Mouse (Mus musculus) frontal cortex, adult (tissue): Measurements from ENCODE around the gene Rilp.

Experiments
- ATAC-seq: cut with Nextera tagmentation; 2 replicates; pipeline ENCODE4 v1.9.2; 2017; ENCODE audit warnings: mild to moderate bottlenecking, moderate library complexity, mixed read lengths; ENCODE audit not compliant: low TSS enrichment

Rilp gene

GRCm38 (mm10) chr11:75509741-75510626 is at the start of gene Rilp:
TSS of gene Rilp (plus strand) at chr11:75510094.
- peak; percentile 53 for ATAC-seq

DNA sequence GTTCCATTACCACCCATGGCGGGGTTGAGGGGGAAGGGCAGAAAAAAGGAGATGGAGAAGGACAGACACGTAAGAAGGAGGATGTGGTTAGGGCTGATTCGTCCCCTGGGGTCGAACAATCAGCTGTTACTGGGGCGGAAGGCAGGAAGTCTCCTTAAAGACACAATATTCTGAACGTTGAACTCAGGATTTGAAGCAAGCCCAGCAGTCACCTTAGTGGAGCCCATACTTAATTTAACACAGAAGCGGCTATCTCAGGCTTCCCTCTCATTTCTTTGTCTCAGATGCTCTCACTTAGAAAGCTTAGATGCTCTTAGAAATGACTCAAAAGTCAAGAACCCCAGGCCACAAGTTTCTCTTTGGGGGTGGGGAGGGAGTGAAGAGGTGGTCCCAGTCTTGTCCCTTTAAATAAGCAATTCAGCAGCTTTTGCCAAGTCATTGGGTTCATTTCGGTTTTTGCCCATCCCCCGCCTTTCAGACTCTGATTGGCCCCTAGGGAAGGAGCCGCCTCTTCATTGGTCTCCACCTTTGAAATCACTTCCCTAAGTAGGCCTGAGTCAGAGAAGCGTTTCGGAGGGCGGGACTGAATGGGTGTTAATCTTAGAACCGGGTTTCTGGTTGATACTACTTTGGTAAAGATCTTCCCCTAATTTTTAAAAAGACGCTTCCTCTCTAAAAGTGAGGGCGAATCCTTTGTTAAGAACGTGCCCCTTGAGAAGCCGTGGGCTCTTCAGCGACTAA is 49.6 kb upstream of the Rilp start:
- ATAC-seq = peak; percentile 62

DNA sequence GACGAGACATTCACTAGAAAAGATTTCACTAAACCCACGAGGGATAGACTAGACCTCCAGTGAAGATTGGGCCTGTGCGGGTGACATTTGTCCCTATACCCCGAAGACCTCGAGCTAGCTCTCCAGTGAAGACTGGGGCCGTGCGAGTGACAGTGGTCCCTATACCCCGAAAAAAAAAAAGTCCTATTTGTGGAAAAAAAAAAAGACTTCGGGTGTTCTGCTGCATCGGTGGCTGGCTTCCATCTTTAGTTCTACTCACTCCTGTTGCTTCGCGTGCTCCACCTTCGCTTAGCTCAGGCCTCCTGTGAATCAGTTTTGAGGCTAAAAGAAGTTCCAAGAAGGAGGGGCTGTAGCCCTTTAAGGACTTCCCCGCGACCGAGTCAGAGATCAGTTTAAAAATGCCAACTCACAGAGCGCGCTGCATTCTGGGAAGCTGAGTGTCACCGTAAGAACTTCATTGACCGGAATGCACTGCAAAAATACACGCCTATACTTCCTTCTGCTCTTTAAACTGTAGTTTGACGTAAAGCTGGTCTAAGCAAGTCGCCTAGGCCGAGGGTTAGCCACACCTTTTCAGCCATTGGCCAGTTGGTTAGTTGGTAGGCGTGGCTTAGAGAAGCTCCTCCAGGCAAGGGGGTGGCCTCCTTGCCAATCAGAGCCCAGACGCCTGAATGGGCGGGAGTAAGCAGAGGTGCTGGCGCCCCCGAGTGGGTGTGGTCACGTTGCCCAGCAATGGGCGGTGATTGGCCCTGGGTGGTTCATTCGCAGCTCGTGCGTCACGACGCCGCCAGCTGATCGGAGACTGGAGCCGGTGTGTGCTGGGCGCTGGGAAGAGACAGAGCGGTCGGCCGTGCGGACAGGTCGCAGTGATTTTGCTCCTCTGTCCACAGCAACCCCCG is 48.8 kb upstream of the Rilp start, which contains the start of gene Tlcd2:
Tlcd2 (plus strand) TSS at position 872 of the 899 bp plus-strand sequence.
- ATAC-seq = peak; percentile 86

GRCm38 (mm10) chr11:75461743-75462252 is 48.1 kb upstream of the Rilp start:
- no peak for ATAC-seq

DNA sequence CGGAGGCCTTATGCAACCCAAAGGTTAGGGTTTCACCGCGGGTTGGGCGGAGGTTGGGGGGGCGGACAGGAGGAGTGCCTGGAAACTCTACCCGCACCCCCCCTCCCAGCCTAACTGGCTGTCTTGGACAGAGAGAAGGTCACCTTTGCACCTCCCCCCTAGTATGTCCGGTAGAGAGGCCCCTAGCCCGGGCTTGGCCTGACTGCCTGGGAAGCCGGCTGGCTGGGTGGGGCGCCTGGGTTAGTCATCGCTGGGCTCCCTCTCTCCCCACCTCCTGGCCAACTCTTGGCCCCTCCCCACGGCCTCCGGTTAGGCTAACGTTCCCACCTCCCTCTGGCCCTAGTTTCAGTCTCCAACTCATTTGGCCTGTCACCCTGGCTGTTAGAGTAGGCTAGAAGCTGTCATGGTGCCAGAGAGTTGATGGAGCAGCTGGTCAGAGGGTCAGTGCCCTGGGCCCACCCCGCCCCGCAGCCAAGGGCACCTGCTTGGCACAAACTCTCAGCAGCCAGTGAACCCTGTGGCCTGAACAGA is 47.6 kb upstream of the Rilp start:
- ATAC-seq = no peak

DNA sequence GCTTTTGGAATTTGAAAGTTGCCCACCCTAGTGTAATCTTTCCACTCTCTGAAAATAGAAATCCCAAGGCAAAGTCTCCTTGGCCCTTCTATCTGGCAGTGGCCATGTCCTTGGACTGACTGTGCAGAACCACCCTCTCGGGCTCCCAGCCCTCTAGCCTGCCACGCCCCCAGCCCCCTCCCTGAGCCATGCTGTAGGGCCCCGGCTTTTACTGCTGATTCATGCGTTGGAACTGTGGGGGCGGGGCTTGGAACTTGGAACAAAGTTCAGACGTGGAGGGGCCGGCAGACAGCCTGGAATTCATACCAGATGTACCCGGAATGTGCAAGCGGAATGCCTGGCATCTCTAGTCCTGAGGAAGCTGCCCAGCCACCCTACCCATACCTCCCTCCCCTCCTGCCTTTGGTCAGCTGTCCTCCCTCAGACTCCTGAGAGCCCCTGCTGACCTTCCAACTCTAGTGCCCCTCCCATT is 47.0 kb upstream of the Rilp start:
- no peak for ATAC-seq

DNA sequence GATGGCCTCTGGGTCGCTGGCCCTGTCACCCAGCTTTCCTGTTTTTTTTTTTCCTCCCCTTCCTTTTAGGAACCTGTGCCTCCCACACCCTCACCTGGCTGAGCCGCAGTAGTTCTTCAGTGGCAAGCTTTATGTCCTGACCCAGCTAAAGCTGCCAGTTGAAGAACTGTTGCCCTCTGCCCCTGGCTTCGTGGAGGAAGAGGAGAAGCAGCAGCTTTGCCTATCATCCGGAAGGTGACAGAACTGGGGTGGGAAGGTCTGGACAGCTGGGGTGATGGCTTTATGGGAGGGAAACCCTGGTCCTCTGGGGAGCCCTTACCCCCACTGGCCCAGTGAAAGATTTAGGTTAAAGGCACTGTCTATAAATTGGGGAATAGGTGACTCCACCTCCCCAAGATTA is 46.3 kb upstream of the Rilp start:
- no peak for ATAC-seq

- no peak for ATAC-seq
Observed at GRCm38 (mm10) chr11:75464417-75464816, 45.5 kb upstream of the Rilp start.

GRCm38 (mm10) chr11:75465051-75465450 is 44.8 kb upstream of the Rilp start:
- ATAC-seq = no peak

GRCm38 (mm10) chr11:75466731-75467505 is 43.0 kb upstream of the Rilp start:
- ATAC-seq = no peak

GRCm38 (mm10) chr11:75467512-75468215 is 42.2 kb upstream of the Rilp start:
- ATAC-seq = peak; percentile 60; the same call in 1 of the 2 replicates

GRCm38 (mm10) chr11:75468410-75468809 is 41.5 kb upstream of the Rilp start:
- peak; percentile 24; the same call in 1 of the 2 replicates for ATAC-seq

- no peak for ATAC-seq
Observed at GRCm38 (mm10) chr11:75469261-75469660, 40.6 kb upstream of the Rilp start.

GRCm38 (mm10) chr11:75470675-75471074 is 39.2 kb upstream of the Rilp start:
- ATAC-seq = no peak

GRCm38 (mm10) chr11:75472469-75473081 is 37.3 kb upstream of the Rilp start:
- ATAC-seq = no peak

DNA sequence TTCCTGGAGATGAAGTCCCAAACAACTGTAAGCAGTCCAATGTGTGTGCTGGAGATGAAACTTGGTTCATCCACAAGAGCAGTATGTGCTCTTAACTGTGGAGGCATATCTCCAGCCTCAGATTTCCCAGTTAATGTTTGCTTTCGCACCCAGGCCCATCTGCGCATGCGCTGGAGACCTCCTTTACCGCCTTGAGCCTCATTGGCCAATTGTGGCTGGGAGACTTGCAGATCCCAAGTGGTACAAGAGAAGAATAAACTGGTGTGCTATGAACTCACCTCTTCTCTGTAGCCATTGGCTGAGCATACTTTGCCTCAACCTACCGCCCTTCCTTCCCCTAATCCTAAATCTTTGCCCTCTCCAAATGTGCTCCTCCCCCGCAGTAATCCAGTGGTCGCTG is 36.5 kb upstream of the Rilp start:
- ATAC-seq = no peak

DNA sequence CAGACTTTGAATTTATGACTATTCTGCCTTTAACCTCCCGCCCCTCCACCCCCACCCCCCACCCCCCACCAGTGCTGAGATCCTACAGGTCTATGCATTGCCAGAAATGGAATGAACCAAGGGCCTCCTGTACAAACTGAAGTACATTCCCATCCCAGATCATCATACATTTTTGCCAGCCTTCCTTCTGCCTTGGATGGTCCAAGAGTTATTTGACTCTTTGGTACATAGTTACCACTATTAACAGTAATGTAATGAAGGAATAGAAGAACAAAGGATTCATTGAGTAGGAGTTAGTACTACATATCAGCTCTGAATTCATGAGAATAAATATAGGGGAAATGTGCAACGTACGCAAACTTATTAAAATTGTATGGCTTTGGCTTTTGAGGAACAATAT is 23.7 kb upstream of the Rilp start:
- no peak for ATAC-seq

GRCm38 (mm10) chr11:75486601-75487285 is 23.2 kb upstream of the Rilp start, which contains the start of gene Prpf8:
TSS of gene Prpf8 (plus strand) at chr11:75486816.
- peak; percentile 100 for ATAC-seq

DNA sequence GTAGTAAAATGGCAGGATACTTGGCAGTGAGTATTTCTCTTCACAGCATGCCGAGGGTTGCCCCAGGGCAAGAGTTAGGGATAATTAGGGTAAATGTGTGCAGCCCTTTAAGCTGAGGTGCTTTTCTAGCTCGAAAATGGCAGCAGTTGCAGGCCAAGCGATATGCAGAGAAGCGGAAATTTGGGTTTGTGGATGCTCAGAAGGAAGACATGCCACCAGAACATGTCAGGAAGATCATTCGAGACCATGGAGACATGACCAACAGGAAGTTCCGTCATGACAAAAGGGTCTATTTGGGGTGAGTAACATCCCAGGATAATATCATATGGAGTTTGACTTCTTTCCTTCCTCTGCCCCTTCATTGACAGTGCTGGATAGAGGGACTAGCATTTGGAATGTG is 22.4 kb upstream of the Rilp start:
- ATAC-seq = no peak
